Mouse (Mus musculus) c-Kit-positive CD71-positive TER-119-positive erythroid progenitor cells, embryonic 14.5 days (primary cell): ENCODE data around the gene Col6a5.

ENCODE experiments used
- DNase-seq: peaks from one replicate; pipeline ENCODE4 v3.0.0-alpha.2; 2013; ENCODE audit warnings: low spot score

The Col6a5 gene

GRCm38 (mm10) chr9:105820711-105821110 is 139.7 kb downstream of the Col6a5 start:
- no peak for DNase-seq

- no peak for DNase-seq
Measured at GRCm38 (mm10) chr9:105819155-105819709, 141.2 kb downstream of the Col6a5 start.

- no peak for DNase-seq
Measured at GRCm38 (mm10) chr9:105814436-105814835, 146.0 kb downstream of the Col6a5 start.

GRCm38 (mm10) chr9:105811458-105811857 is 149.0 kb downstream of the Col6a5 start:
- DNase-seq: no peak

- no peak for DNase-seq
Measured at GRCm38 (mm10) chr9:105808920-105809505, 151.4 kb downstream of the Col6a5 start.
